Mouse (Mus musculus): Measurements from ENCODE around the gene Tomm34.

The Tomm34 gene

DNA sequence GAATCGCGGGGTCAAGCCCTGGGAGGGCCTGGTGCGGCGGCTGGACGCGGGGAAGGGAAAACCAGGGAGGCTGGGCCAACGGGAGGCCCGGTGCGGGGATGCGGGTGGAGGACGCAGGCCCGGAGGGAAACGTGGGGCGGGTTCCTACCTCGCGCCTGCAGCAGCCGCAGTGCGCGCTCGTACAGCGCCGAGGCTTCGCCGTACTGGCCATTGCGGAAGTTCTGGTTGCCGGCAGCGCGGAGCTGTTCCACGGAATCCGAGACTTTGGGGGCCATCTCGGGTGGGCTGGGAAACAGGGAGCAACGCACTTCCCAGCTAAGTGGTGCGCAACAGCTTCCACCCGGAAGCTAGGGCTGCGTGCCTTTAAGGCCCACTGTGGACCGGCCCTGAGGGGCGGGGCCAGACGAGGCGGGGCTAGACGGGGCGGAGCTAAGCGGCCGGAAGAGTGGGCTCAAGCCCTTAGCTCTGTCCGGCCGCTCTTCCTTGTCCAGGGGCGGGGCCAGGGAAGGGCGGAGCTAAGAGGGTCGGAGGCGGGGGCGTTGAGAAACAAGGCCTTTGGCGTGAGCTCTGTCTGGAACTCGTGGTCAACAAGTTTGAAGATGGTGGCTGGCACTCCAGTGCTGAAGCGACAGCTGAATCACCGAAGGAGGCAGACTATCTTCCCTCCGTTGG lies at the start of gene Tomm34:
Tomm34 (minus strand) TSS at position 405 of the 672 bp plus-strand sequence.
- DNase-seq (ENCODE audit: low spot score in 2 of 2), result peak; percentile 92 to 95

DNA sequence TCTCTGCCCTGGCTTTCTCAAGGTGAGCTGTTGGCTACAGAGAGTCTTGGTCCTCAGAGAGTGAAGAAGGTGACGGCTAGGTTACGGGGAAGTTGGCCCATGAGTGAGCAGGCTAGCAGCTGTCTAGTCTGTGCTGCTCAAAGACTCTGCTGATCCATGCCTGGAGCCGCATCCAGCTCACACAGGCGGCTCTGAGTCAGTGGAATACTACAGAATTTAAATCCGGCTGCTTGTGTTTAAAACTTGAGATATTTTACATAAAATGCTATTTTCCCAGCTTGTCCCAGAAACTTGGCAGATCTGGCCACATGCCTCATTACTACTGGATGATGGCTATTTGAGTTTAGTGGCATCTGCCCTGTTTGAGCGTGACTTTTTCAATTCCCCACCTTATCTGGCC lies 48.5 kb upstream of the Tomm34 start:
- DNase-seq (ENCODE audit: low spot score in 2 of 2), result no peak

GRCm38 (mm10) chr2:164115531-164115930 lies 44.6 kb upstream of the Tomm34 start:
- no peak for DNase-seq (ENCODE audit: low spot score in 2 of 2)

DNA sequence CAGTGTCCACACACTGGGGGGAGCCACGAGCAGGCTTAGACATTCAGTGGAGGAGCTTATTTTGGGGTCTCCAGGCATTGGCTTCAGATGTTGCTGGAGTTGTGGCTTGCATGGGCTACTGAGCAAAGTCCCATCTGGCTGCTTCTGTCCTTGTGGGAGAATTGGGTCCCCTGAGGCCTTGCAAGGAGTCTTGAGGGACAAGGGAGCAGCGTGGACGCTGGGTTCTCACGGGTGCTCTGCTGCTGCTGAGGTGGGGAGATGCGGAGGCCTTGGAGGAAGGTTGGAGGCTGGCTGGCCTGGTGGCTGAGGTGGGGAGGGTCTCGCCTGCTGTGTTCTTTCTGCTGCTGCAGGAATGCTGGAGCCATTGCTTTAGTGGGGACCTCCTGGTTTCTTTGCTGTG lies 43.1 kb upstream of the Tomm34 start:
- no peak for DNase-seq (ENCODE audit: low spot score in 2 of 2)

- DNase-seq (ENCODE audit: low spot score in 2 of 2), result no peak
Observed at GRCm38 (mm10) chr2:164111546-164111945, 40.6 kb upstream of the Tomm34 start.

DNA sequence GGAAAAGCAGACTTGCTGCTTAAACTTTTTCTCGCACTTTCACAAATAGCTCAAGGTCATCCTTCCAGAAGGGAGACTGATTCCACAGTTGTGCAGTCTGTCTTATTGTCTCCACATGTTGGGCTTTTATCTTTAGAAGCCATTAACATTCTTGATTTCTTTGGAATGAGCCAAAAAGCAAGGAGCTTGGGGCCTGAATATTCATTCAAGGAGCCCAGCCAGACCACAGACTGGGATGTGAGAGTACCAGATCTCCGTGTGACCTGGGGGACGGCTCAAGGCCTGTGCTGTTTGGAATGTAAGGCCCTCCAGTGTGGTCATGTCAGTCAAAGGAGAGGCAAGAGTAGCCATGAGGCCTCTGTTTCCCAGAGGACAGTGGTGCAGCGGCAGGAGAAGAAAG lies 37.5 kb upstream of the Tomm34 start:
- DNase-seq (ENCODE audit: low spot score in 2 of 2), result no peak

DNA sequence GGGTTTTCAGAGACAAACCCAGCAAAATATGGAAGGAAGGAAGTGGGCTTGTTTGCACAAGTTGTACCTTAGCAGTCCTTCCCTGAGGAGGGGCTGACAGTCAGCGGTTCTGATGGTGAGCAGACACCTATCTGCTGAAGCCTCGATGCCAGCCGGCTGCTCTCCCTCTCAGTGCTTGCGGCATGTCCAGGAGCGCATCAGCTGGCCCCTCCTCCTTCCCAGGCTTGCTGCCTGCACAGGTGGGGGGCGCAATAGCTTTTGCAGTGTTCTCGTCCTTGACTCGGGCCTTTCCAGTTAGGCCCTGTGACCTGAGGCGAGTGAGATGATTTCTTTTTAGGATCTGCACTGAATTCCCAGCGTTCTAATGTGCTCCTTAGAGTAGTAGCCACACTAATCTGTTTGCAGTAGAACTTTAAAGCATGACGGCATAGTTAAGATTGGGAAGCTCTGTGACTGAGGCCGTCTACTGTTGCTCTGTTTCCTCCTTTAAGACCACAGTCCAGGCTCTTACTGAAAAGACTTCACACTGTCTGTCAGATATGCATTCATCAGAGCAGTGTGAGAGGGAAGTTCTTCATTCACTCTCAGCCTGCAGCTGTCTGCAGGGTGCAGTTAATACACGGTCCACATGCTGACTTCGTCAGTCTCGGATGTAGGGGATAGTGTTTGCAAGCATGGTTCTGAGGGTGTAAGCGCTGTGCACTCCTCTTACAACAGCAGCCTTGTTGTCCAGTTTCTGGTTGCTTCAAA lies 36.3 kb upstream of the Tomm34 start:
- no peak for DNase-seq (ENCODE audit: low spot score in 2 of 2)

- DNase-seq (ENCODE audit: low spot score in 2 of 2), result no peak
Observed at GRCm38 (mm10) chr2:164106287-164107035, 35.5 kb upstream of the Tomm34 start.

DNA sequence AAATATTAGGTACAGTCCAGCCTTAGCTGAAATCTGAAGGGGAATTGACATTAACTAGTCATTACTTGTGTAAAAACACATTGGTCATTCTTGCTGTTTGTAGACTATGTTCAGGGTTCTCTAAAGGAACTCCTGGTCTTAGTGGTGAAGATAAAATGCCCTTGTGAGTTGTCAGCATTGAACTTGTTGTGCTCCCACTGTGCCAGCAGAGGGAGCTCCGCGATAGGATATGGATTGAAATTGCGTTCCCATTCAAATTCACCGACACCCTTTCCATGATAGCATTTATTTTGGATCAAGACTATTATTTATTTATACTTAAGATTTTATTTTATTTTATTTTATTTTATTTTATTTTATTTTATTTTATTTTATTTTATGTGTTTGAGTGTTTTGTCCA lies 32.5 kb upstream of the Tomm34 start:
- peak; percentile 36 to 70 for DNase-seq (ENCODE audit: low spot score in 2 of 2)

GRCm38 (mm10) chr2:164102366-164102765 lies 31.4 kb upstream of the Tomm34 start:
- DNase-seq (ENCODE audit: low spot score in 2 of 2), result no peak

DNA sequence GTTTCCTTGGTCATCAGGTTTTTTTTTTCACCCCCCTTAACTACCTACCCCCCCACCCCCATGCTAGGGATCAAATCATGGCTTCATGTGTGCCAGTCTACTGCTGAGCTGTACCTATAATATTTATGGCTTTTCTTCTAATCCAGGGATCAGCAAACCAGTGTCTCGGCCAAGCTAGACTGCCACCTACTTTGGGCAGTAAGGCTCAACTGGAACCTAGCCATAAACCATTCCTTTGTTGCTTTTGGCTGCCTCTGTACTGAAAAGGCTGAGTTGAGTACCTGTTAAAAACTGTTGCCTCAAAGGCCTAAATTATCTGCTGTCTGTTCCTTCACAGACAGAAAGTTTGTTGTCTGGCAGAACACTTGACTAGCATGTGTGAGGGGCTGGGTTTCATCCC lies 31.0 kb upstream of the Tomm34 start:
- DNase-seq (ENCODE audit: low spot score in 2 of 2), result no peak

DNA sequence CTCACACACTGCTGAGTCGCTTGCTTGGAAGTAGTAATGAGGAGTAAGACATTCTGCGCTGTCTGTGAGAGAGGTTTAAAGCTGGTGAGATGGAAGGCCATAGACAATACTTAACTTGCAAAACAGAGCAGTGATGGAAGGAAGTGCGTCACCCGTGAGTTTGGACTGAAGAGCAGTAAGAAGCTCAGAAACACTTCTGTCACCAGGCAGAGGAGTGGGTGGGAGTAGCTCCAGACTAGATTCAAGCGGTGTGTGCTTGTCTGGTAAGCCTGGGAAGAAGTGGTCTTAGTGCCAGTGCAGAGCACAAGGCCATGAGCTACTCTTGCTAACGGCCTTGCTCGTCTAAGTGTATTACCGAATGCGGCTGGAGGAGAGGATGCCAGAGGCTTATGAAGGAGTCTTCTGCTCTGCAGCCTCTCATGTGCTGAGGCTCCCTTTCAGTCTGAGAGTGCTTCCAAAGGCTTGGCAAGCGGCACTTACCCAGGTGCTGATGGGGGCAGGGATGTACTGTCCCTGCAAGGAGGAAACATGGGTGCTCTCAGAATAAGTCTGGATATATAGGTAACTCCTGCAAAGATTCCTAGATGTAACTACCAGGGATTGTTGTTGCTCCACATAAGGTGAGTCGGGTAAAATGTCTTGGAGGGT lies 27.8 kb upstream of the Tomm34 start:
- DNase-seq (ENCODE audit: low spot score in 2 of 2), result no peak

GRCm38 (mm10) chr2:164094152-164094551 lies 23.2 kb upstream of the Tomm34 start:
- no peak for DNase-seq (ENCODE audit: low spot score in 2 of 2)

GRCm38 (mm10) chr2:164089508-164089907 lies 18.5 kb upstream of the Tomm34 start:
- DNase-seq (ENCODE audit: low spot score in 2 of 2), result no peak

DNA sequence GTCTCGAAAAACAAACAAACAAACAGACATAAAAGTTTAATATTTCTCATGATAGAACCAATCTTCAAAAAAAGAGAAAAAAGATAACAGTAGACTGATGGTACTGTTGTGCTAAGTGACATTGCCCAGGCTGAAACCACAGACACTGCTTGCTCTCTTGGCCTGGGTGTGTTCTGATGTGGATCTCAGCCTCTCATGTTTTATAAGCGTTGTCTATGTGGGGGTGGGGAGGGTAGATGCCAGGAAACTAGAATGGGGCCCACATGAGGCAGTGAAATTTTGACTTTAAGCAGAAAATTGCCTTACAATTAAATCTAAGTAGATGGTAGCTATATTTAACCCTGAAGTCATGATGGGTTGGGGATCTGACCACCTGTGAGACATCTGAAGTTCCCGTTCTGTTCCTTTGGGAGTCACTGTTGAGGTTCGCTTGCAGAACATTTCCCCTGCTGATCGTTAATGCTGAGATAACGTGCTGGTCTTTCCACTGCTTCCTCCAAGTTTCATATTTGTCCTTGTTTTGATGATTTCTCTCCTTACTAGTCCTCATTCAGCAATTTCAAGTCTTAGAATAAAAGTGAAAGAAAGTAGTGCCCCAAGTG lies 16.5 kb upstream of the Tomm34 start:
- no peak for DNase-seq (ENCODE audit: low spot score in 2 of 2)

GRCm38 (mm10) chr2:164084342-164084700 lies 13.4 kb upstream of the Tomm34 start:
- DNase-seq (ENCODE audit: low spot score in 2 of 2), result peak; percentile 18 to 65

DNA sequence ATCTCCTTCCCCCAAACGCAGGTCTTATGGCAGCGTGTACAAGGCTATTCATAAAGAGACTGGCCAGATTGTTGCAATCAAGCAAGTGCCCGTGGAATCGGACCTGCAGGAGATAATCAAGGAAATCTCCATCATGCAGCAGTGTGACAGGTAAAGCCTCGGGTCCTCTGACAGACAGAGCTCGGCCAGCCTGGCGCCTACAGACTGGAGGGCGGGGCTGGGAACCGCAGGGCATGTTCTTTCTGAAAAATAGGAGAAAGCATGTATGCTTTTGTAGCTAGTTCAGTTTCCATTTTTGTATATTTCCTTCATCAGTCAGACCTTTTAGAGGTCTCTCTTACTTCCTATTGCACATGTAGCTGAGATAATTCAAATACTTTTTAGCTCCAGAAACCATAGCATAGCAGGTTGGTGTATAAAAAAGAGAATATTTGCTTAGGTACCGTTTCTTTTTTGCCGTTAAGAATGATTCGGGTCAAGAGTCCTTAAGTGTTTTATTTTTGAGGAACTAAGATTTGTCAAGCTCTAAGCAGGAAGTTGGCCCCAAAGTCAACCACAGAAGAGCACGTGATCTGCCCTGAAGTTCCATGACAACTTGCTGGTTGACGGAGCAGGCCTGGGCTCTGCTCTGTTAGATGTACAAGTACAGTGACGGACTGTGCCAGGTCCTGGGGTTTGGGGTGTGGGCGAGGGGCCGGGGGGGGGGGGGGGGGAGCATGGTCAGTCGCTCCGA lies 12.8 kb upstream of the Tomm34 start:
- peak; percentile 21 to 73 for DNase-seq (ENCODE audit: low spot score in 2 of 2)

- DNase-seq (ENCODE audit: low spot score in 2 of 2), result no peak
Observed at GRCm38 (mm10) chr2:164082175-164082574, 11.2 kb upstream of the Tomm34 start.

- no peak for DNase-seq (ENCODE audit: low spot score in 2 of 2)
Observed at GRCm38 (mm10) chr2:164081577-164081976, 10.6 kb upstream of the Tomm34 start.

GRCm38 (mm10) chr2:164079488-164079887 lies 8.5 kb upstream of the Tomm34 start:
- peak in 1 of 2 experiments; percentile 60 for DNase-seq (ENCODE audit: low spot score in 2 of 2)

DNA sequence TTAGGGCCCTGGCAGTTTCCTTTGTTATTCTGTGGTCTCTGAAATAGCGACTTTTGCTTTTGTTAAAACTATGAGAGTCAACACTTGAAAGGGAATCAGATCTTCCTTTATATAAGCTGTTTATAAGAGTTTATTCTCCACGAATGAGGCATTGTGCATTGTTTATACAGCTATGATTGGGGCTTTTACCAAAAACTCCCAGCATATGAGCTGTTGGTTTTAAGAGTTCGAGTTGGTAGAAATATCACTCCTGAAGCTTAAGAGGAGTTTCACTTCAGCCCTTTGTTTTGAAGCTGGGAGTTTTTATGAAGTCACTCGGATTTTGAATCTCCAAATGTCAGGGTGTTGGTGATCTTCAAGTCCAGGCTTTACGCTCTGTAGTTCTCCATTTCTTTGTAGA lies 6.9 kb upstream of the Tomm34 start:
- no peak for DNase-seq (ENCODE audit: low spot score in 2 of 2)

Data from spleen, postnatal 10 days (tissue).